Mouse (Mus musculus): ENCODE results near the gene Nop2. TPM values are rescaled to one million over a fixed set of nuclear protein-coding genes. Genes with fewer than 3 reads are reported as not detected.
A peak's percentile ranks its signal among the peaks of the same experiment; 100 is the strongest.
"Not testable (repeated sequence)": the region's sequence is repeated elsewhere in the genome, so short reads cannot be mapped to it uniquely, and the experiment has no call there.

Nop2 gene
- polyA plus RNA-seq, 1 experiment from 2014 or later: 45.0 TPM

DNA sequence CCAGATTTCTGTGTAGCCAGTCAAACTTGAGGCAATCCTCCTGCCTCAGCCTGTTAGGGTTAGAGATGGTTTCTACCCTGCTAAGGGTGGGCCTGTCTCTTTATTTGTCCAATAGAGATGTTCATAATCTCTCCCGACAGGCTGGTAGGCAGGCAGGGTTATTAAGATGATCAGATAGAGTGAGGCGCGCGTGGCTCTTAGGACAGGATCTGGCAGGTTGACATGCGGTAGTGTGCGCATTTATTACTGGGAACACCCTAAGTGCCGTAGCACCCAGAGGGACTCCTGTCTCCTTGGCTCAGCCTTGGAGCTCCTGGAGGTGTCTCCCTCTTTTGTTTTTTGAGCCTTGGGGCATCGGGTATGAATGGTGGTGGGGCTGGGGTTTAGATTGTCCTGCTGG, 23.6 kb downstream of the Nop2 start:
- Histone ChIP-seq H3K4me3 (ENCODE audit: low read depth, low read length) (no peak overlapping the region), H3K27me3 (ENCODE audit: control insufficient read depth, insufficient read depth, low read length) (no peaks in the 10 kb centered on the region), H3K9me3 (ENCODE audit: control insufficient read depth, low read length) (no peaks in the 10 kb centered on the region), H3K9ac (replicated peaks; ENCODE audit: low read depth, low read length) (no peak overlapping the region), H3K4me2 (ENCODE audit: low read depth, low read length) (no peak overlapping the region), H3K27ac (ENCODE audit: low read depth, low read length) (no peak overlapping the region), H3K36me3 (ENCODE audit: control insufficient read depth, insufficient read depth, low read length) (peaks cover 40% of the 10 kb centered on the region), H3K4me1 (ENCODE audit: control insufficient read depth, insufficient read depth, low read length) (no peaks in the 10 kb centered on the region)
- ATAC-seq (ENCODE audit: low read depth): no peak
- WGBS: 89% methylated on average over 8 of the region's 8 CpGs

- no peak overlapping the region for H3K4me2 ChIP-seq (ENCODE audit: low read depth, low read length)
- WGBS: 91% methylated on average over 3 of the region's 3 CpGs
- no peak overlapping the region for H3K4me3 ChIP-seq (ENCODE audit: low read depth, low read length)
- no peaks in the 10 kb centered on the region for H3K9me3 ChIP-seq (ENCODE audit: control insufficient read depth, low read length)
- peaks cover 46% of the 10 kb centered on the region for H3K36me3 ChIP-seq (ENCODE audit: control insufficient read depth, insufficient read depth, low read length)
- H3K4me1 ChIP-seq (ENCODE audit: control insufficient read depth, insufficient read depth, low read length): 0 out of 2 replicates have a peak, but pooled peaks cover 3% of the 10 kb centered on the region
- H3K9ac ChIP-seq (replicated peaks; ENCODE audit: low read depth, low read length): no peak overlapping the region
- no peak overlapping the region for H3K27ac ChIP-seq (ENCODE audit: low read depth, low read length)
- ATAC-seq (ENCODE audit: low read depth): no peak
- no peaks in the 10 kb centered on the region for H3K27me3 ChIP-seq (ENCODE audit: control insufficient read depth, insufficient read depth, low read length)
Observed at GRCm38 (mm10) chr6:125156491-125156890, 24.8 kb downstream of the Nop2 start.

DNA sequence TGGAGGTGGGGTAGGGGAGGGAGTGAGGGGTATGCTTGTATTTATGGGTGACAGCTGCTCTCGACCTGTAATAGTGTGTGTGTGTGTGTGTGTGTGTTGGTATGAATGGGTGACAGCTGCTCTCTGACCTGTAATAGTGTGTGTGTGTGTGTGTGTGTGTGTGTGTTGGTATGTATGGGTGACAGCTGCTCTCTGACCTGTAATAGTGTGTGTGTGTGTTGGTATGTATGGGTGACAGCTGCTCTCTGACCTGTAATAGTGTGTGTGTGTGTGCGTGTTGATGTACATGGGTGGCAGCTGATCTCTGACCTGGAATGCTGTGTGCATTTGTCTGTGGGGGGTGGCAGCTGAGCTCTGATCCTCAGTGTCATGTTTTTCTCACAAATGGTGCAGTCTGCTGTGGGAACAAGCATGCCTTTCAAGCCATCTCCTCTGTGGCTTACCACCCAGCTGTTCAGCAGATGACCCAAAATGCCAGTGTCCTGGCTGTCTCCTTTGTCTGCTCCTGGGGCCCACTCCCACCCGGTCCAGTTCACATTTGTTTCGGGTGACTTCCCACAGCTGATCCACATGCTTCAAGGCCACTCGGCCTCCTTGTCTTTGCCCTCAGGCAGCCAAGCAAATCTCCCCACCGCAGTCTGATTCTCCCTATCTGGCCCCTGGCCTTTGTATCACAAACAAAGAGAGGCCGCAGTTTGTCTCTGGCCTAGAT, 25.4 kb downstream of the Nop2 start:
- Histone ChIP-seq H3K36me3 (ENCODE audit: control insufficient read depth, insufficient read depth, low read length) (peaks cover 48% of the 10 kb centered on the region), H3K27me3 (ENCODE audit: control insufficient read depth, insufficient read depth, low read length) (no peaks in the 10 kb centered on the region), H3K9me3 (ENCODE audit: control insufficient read depth, low read length) (no peaks in the 10 kb centered on the region), H3K4me3 (ENCODE audit: low read depth, low read length) (no peak overlapping the region), H3K27ac (ENCODE audit: low read depth, low read length) (peak overlapping the region; percentile 0; the same call in 1 of the 2 replicates), H3K9ac (replicated peaks; ENCODE audit: low read depth, low read length) (no peak overlapping the region), H3K4me2 (ENCODE audit: low read depth, low read length) (no peak overlapping the region), H3K4me1 (ENCODE audit: control insufficient read depth, insufficient read depth, low read length) (0 out of 2 replicates have a peak, but pooled peaks cover 4% of the 10 kb centered on the region)
- no peak for ATAC-seq (ENCODE audit: low read depth)
- 17% methylated on average over 7 of the region's 7 CpGs for WGBS

- Histone ChIP-seq H3K9ac (replicated peaks; ENCODE audit: low read depth, low read length) (no peak overlapping the region), H3K4me3 (ENCODE audit: low read depth, low read length) (no peak overlapping the region), H3K9me3 (ENCODE audit: control insufficient read depth, low read length) (no peaks in the 10 kb centered on the region), H3K4me1 (ENCODE audit: control insufficient read depth, insufficient read depth, low read length) (peaks cover 12% of the 10 kb centered on the region), H3K4me2 (ENCODE audit: low read depth, low read length) (no peak overlapping the region), H3K27me3 (ENCODE audit: control insufficient read depth, insufficient read depth, low read length) (no peaks in the 10 kb centered on the region), H3K27ac (ENCODE audit: low read depth, low read length) (no peak overlapping the region), H3K36me3 (ENCODE audit: control insufficient read depth, insufficient read depth, low read length) (peaks cover 36% of the 10 kb centered on the region)
- 90% methylated on average over 15 of the region's 15 CpGs for WGBS
- ATAC-seq (ENCODE audit: low read depth): no peak
Observed at GRCm38 (mm10) chr6:125158944-125159492, 27.3 kb downstream of the Nop2 start.

DNA sequence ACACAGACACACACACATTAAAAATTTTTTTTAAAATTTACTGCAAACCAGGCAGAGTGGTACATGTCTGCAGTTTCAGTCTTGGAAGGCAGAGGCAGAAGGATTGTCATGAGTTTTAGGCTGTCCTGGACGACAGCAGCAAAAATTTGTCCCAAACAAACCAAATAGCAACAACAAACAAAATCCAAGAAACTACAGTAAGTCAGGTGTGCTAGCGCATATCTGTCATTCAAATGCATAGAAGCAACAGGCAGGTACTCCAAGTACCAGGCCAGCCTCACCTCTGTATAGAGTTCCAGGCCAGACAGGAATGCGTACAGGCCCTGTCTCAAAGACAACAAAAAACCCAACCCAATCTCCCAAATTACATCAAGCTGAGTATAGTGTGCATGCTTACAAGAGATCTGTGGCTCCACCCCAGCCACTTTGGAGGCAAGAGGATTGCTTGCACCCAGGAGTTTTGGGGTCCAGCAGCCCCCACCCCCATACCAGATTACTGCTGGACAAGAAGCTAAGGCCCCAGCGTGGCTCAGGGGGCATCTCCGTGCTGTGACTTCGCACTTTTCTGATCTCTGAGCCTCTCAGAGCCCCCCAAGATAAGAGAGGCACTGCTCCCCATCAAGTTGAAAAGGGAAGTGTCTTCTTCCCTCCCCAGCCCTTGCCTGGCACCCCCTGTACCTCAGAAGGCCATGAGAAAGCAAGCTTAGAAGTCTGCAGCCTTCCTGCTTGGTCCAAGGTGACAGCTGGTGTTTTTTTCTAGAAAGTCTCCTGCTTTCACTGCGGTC, 28.3 kb downstream of the Nop2 start:
- no peaks in the 10 kb centered on the region for H3K27me3 ChIP-seq (ENCODE audit: control insufficient read depth, insufficient read depth, low read length)
- H3K4me3 ChIP-seq (ENCODE audit: low read depth, low read length): no peak overlapping the region
- H3K36me3 ChIP-seq (ENCODE audit: control insufficient read depth, insufficient read depth, low read length): peaks cover 36% of the 10 kb centered on the region
- H3K27ac ChIP-seq (ENCODE audit: low read depth, low read length): no peak overlapping the region
- ATAC-seq (ENCODE audit: low read depth): no peak
- H3K9me3 ChIP-seq (ENCODE audit: control insufficient read depth, low read length): no peaks in the 10 kb centered on the region
- H3K9ac ChIP-seq (replicated peaks; ENCODE audit: low read depth, low read length): no peak overlapping the region
- WGBS: 89% methylated on average over 7 of the region's 7 CpGs
- no peak overlapping the region for H3K4me2 ChIP-seq (ENCODE audit: low read depth, low read length)
- peaks cover 15% of the 10 kb centered on the region for H3K4me1 ChIP-seq (ENCODE audit: control insufficient read depth, insufficient read depth, low read length)

DNA sequence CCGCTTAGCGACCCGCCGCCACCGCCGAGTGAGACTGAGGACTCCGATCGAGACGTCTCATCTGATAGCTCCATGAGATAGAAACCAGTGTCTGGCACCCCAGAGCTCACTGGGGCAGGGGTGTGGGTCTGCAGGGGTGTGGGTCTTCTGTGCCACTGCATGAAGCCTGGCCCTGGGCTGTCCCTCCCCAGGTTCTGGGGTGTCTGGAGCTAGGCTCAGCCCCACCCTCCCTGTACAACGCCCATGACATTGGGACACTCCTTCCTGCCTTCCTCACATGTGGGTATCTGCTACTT, 28.8 kb downstream of the Nop2 start:
- Histone ChIP-seq H3K4me1 (ENCODE audit: control insufficient read depth, insufficient read depth, low read length) (peaks cover 15% of the 10 kb centered on the region), H3K27ac (ENCODE audit: low read depth, low read length) (no peak overlapping the region), H3K27me3 (ENCODE audit: control insufficient read depth, insufficient read depth, low read length) (no peaks in the 10 kb centered on the region), H3K4me2 (ENCODE audit: low read depth, low read length) (no peak overlapping the region), H3K4me3 (ENCODE audit: low read depth, low read length) (no peak overlapping the region), H3K9me3 (ENCODE audit: control insufficient read depth, low read length) (no peaks in the 10 kb centered on the region), H3K36me3 (ENCODE audit: control insufficient read depth, insufficient read depth, low read length) (peaks cover 33% of the 10 kb centered on the region), H3K9ac (replicated peaks; ENCODE audit: low read depth, low read length) (no peak overlapping the region)
- ATAC-seq (ENCODE audit: low read depth): no peak
- WGBS: 59% methylated on average over 10 of the region's 10 CpGs

GRCm38 (mm10) chr6:125160854-125161760, 29.4 kb downstream of the Nop2 start:
- Histone ChIP-seq H3K4me3 (ENCODE audit: low read depth, low read length) (no peak overlapping the region), H3K4me1 (ENCODE audit: control insufficient read depth, insufficient read depth, low read length) (peaks cover 17% of the 10 kb centered on the region), H3K36me3 (ENCODE audit: control insufficient read depth, insufficient read depth, low read length) (peaks cover 31% of the 10 kb centered on the region), H3K9ac (replicated peaks; ENCODE audit: low read depth, low read length) (no peak overlapping the region), H3K27me3 (ENCODE audit: control insufficient read depth, insufficient read depth, low read length) (no peaks in the 10 kb centered on the region), H3K9me3 (ENCODE audit: control insufficient read depth, low read length) (no peaks in the 10 kb centered on the region), H3K4me2 (ENCODE audit: low read depth, low read length) (no peak overlapping the region), H3K27ac (ENCODE audit: low read depth, low read length) (0 out of 2 replicates have a peak overlapping the region, but pooled peaks have one; percentile 8)
- 15% methylated on average over 22 of the region's 22 CpGs for WGBS
- ATAC-seq (ENCODE audit: low read depth): no peak

DNA sequence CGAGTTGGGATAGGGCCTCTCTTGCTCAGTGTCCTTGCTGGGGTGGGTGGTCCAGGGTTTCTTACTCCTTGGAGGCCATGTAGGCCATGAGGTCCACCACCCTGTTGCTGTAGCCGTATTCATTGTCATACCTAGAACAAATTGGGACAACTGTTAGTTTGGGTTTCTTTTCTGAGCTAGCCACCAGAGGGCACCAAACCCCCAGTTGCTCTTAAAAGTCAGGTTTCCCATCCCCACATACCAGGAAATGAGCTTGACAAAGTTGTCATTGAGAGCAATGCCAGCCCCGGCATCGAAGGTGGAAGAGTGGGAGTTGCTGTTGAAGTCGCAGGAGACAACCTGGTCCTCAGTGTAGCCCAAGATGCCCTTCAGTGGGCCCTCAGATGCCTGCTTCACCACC, 30.3 kb downstream of the Nop2 start:
- H3K4me1 ChIP-seq (ENCODE audit: control insufficient read depth, insufficient read depth, low read length): peaks cover 25% of the 10 kb centered on the region
- H3K27ac ChIP-seq (ENCODE audit: low read depth, low read length); H3K9ac ChIP-seq (replicated peaks; ENCODE audit: low read depth, low read length); ATAC-seq (ENCODE audit: low read depth); H3K27me3 ChIP-seq (ENCODE audit: control insufficient read depth, insufficient read depth, low read length); H3K9me3 ChIP-seq (ENCODE audit: control insufficient read depth, low read length); H3K4me3 ChIP-seq (ENCODE audit: low read depth, low read length); H3K4me2 ChIP-seq (ENCODE audit: low read depth, low read length): not testable (repeated sequence)
- peaks cover 28% of the 10 kb centered on the region for H3K36me3 ChIP-seq (ENCODE audit: control insufficient read depth, insufficient read depth, low read length)
- WGBS: 6% methylated on average over 3 of the region's 5 CpGs

Measured in neural tube, embryonic 14.5 days (tissue).